Mouse (Mus musculus): ENCODE results near the gene Ctss. TPM values are rescaled to one million over a fixed set of nuclear protein-coding genes. Genes with fewer than 3 reads are reported as not detected.

Ctss gene
- total and polyA plus RNA-seq, 3 experiments, result not detected

DNA sequence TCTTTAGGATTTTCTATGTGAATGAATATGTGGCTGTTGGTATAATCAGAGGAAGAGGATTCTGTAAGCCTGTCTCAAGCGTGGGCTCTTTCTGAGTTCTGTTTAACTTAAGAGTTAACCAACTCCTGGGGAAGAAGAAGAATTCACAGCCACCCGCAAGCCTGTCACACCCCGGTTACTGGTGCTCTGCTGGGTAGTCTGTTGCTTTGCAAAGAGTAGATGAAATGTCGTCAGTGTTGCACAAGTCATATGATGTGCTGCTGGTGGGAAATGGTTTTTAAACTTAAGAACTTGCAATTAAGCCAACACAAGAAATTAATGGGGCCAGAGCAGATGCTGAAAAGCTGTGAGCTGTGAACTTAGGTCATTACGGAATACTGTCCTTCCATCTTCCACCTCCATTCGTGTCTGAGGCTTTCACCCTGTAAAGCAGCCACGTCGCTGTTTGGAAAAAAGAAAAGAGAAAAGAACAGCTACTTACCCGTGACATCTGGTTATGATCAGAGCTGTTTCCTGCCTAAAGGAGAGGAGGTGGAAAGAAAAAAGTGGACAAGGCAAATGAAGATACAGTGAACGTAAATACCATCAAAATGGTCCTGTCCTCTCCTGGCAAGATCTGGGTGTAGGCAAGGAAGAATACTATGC lies 27.0 kb upstream of the Ctss start:
- no peak overlapping the region for H3K4me3 ChIP-seq (ENCODE audit: control insufficient read depth in 1 of 2, insufficient read depth in 1 of 2, low read depth in 2 of 2, low read length in 2 of 2)
- no peak for TF ChIP-seq ETS1 (IDR thresholded peaks at IDR 0.05; ENCODE audit: low read depth, low read length)
- TF ChIP-seq KAT2A (conservative IDR thresholded peaks at IDR 0.05; ENCODE audit: low read depth, low read length), result no peak
- no peaks in the 10 kb centered on the region for H3K4me1 ChIP-seq (ENCODE audit: control insufficient read depth in 1 of 2, insufficient read depth in 2 of 2, low read length in 2 of 2)
- no peaks in the 10 kb centered on the region; a peak in 1 of 4 replicates for H3K27me3 ChIP-seq (ENCODE audit: control insufficient read depth in 1 of 2, insufficient read depth in 2 of 2, low read length in 2 of 2)
- no peaks in the 10 kb centered on the region for H3K9me3 ChIP-seq (replicated peaks; ENCODE audit: insufficient read depth, low read length)
- no peak overlapping the region for H3K9ac ChIP-seq (ENCODE audit: control insufficient read depth, low read depth, low read length, poor library complexity, severe bottlenecking)
- no peaks in the 10 kb centered on the region for H3K79me2 ChIP-seq (ENCODE audit: control insufficient read depth, insufficient read depth, low read length, poor library complexity)
- no peak overlapping the region for H3K27ac ChIP-seq (ENCODE audit: control insufficient read depth, low read depth, low read length)
- DNase-seq (ENCODE audit: low read depth, low spot score), result no peak
- peaks cover 0 to 3% of the 10 kb centered on the region in 2 experiments; a peak in 2 of 4 replicates for H3K36me3 ChIP-seq (ENCODE audit: control insufficient read depth in 1 of 2, insufficient read depth in 2 of 2, low read length in 2 of 2)

DNA sequence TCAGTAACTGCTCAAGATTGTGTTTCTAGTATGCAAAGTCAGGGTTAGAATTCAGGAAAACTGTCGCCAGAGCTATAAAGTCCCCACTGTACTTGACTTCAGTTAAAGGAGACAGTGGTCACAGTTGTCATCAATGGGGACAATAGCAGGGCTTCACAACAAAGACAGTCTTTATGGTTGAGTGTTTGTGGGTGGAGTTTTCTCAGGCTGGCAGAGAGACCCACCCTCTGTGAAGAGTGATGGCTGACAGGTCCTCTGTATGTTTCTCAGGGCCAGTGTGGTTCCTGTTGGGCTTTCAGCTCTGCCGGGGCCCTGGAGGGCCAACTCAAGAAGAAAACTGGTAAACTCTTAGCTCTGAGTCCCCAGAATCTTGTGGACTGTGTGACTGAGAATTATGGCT lies 24.3 kb upstream of the Ctss start:
- H3K27ac ChIP-seq (ENCODE audit: control insufficient read depth, low read depth, low read length), result no peak overlapping the region
- DNase-seq (ENCODE audit: low read depth, low spot score), result no peak
- no peak overlapping the region for H3K4me3 ChIP-seq (ENCODE audit: control insufficient read depth in 1 of 2, insufficient read depth in 1 of 2, low read depth in 2 of 2, low read length in 2 of 2)
- H3K79me2 ChIP-seq (ENCODE audit: control insufficient read depth, insufficient read depth, low read length, poor library complexity), result no peaks in the 10 kb centered on the region
- no peaks in the 10 kb centered on the region; a peak in 1 of 4 replicates for H3K27me3 ChIP-seq (ENCODE audit: control insufficient read depth in 1 of 2, insufficient read depth in 2 of 2, low read length in 2 of 2)
- TF ChIP-seq EP300 (IDR thresholded peaks at IDR 0.05; ENCODE audit: low read depth in 1 of 2, low read length in 2 of 2) (no peak), GABPA (IDR thresholded peaks at IDR 0.05; ENCODE audit: low read depth, low read length) (no peak), TAL1 (IDR thresholded peaks at IDR 0.05; ENCODE audit: low read length) (no peak), MYB (IDR thresholded peaks at IDR 0.05; ENCODE audit: low read depth, low read length) (no peak), MYC (IDR thresholded peaks at IDR 0.05; ENCODE audit: low read depth, low read length) (no peak), CHD2 (IDR thresholded peaks at IDR 0.05; ENCODE audit: low read length) (no peak), USF2 (IDR thresholded peaks at IDR 0.05; ENCODE audit: borderline replicate concordance in 1 of 2, insufficient read depth in 1 of 2, low read depth in 1 of 2, low read length in 2 of 2) (no peak), SIN3A (IDR thresholded peaks at IDR 0.05; ENCODE audit: low read length) (no peak), JUND (IDR thresholded peaks at IDR 0.05; ENCODE audit: low read depth, low read length) (no peak), NELFE (IDR thresholded peaks at IDR 0.05; ENCODE audit: low read depth, low read length) (no peak), CTCF (IDR thresholded peaks at IDR 0.05 in 2 of 3, conservative IDR thresholded peaks at IDR 0.05 in 1 of 3; ENCODE audit: control insufficient read depth in 1 of 3, insufficient read depth in 1 of 3, low read depth in 2 of 3, low read length in 3 of 3, poor library complexity in 1 of 3, severe bottlenecking in 1 of 3) (no peak), SMC3 (IDR thresholded peaks at IDR 0.05; ENCODE audit: low read depth, low read length) (no peak), MAZ (IDR thresholded peaks at IDR 0.05; ENCODE audit: low read depth, low read length) (no peak), ZKSCAN1 (IDR thresholded peaks at IDR 0.05; ENCODE audit: low read depth, low read length) (no peak), UBTF (IDR thresholded peaks at IDR 0.05; ENCODE audit: borderline replicate concordance, insufficient read depth, low read depth, low read length) (no peak)
- no peaks in the 10 kb centered on the region for H3K4me1 ChIP-seq (ENCODE audit: control insufficient read depth in 1 of 2, insufficient read depth in 2 of 2, low read length in 2 of 2)
- H3K9ac ChIP-seq (ENCODE audit: control insufficient read depth, low read depth, low read length, poor library complexity, severe bottlenecking), result no peak overlapping the region
- H3K9me3 ChIP-seq (replicated peaks; ENCODE audit: insufficient read depth, low read length), result no peaks in the 10 kb centered on the region
- H3K36me3 ChIP-seq (ENCODE audit: control insufficient read depth in 1 of 2, insufficient read depth in 2 of 2, low read length in 2 of 2), result no peaks in the 10 kb centered on the region
